Mouse (Mus musculus): ENCODE measurements around the gene Cd276. TPM values are rescaled to one million over a fixed set of nuclear protein-coding genes. Genes with fewer than 3 reads are reported as not detected.
A peak's percentile ranks its signal among the peaks of the same experiment; 100 is the strongest.

The Cd276 gene
- total and polyA plus RNA-seq, 3 experiments = 0.55 to 1.3 (median 0.78) TPM

GRCm38 (mm10) chr9:58578669-58579068 is 23.4 kb upstream of the Cd276 start:
- Histone ChIP-seq H3K79me2 (replicated peaks; ENCODE audit: control insufficient read depth, extremely low read depth, insufficient read depth, poor library complexity, severe bottlenecking) (peaks cover 5% of the 10 kb centered on the region), H3K4me2 (ENCODE audit: insufficient read depth, low read depth, poor library complexity, severe bottlenecking) (no peak overlapping the region), H3K27me3 (replicated peaks) (no peaks in the 10 kb centered on the region), H3K9me3 (replicated peaks; ENCODE audit: low read length) (peaks cover 4% of the 10 kb centered on the region), H3K27ac (ENCODE audit: insufficient read depth, low read depth) (no peak overlapping the region), H3K9ac (ENCODE audit: insufficient read depth, low read depth) (no peak overlapping the region), H3K4me3 (replicated peaks in 1 of 3; ENCODE audit: low read depth in 2 of 3, low read length in 2 of 3, poor library complexity in 1 of 3) (no peak overlapping the region), H3K36me3 (replicated peaks in 1 of 2; ENCODE audit: control insufficient read depth in 1 of 2, insufficient read depth in 1 of 2, low read length in 1 of 2) (no peaks in the 10 kb centered on the region), H3K4me1 (ENCODE audit: control insufficient read depth in 1 of 2, insufficient read depth in 2 of 2) (peaks cover 0 to 11% of the 10 kb centered on the region in 2 experiments; a peak in 2 of 4 replicates)
- in situ Hi-C loops (cut with MboI; ENCODE audit: low pct_ligation_motif_present, low pct_unique_long_range_greater_than_20kb, low sequenced_read_pairs) = no loop called here
- TF ChIP-seq ELF1 (IDR thresholded peaks at IDR 0.05; ENCODE audit: low read depth, low read length) = no peak
- TF ChIP-seq CTCF (conservative IDR thresholded peaks at IDR 0.05 in 1 of 2, IDR thresholded peaks at IDR 0.05 in 1 of 2; ENCODE audit: low read depth in 2 of 2, low read length in 2 of 2) = peak; percentile 70 to 94
- peak; percentile 74 for TF ChIP-seq SMC3 (IDR thresholded peaks at IDR 0.05; ENCODE audit: low read depth, low read length)
- TF ChIP-seq ZKSCAN1 (IDR thresholded peaks at IDR 0.05; ENCODE audit: borderline replicate concordance, low read depth, low read length) = no peak
- TF ChIP-seq TCF12 (IDR thresholded peaks at IDR 0.05; ENCODE audit: low read depth, low read length) = no peak
- TF ChIP-seq RAD21 (IDR thresholded peaks at IDR 0.05; ENCODE audit: low read depth, low read length) = peak; percentile 74
- dilution Hi-C loops (cut with MboI; ENCODE audit: extremely low pct_ligation_motif_present, extremely low pct_unique_long_range_greater_than_20kb, low sequenced_read_pairs) = no loop called here
- DNase-seq (ENCODE audit: extremely low read depth) = peak; percentile 68

GRCm38 (mm10) chr9:58571001-58571400 is 15.8 kb upstream of the Cd276 start:
- no peak overlapping the region for H3K9ac ChIP-seq (ENCODE audit: insufficient read depth, low read depth)
- no peaks in the 10 kb centered on the region for H3K9me3 ChIP-seq (replicated peaks; ENCODE audit: low read length)
- H3K36me3 ChIP-seq (replicated peaks in 1 of 2; ENCODE audit: control insufficient read depth in 1 of 2, insufficient read depth in 1 of 2, low read length in 1 of 2) = no peaks in the 10 kb centered on the region
- dilution Hi-C loops (cut with MboI; ENCODE audit: extremely low pct_ligation_motif_present, extremely low pct_unique_long_range_greater_than_20kb, low sequenced_read_pairs) = no loop called here
- no peak for DNase-seq (ENCODE audit: extremely low read depth)
- no peak overlapping the region for H3K27ac ChIP-seq (ENCODE audit: insufficient read depth, low read depth)
- H3K4me1 ChIP-seq (ENCODE audit: control insufficient read depth in 1 of 2, insufficient read depth in 2 of 2) = no peaks in the 10 kb centered on the region
- H3K4me3 ChIP-seq (replicated peaks in 1 of 3; ENCODE audit: low read depth in 2 of 3, low read length in 2 of 3, poor library complexity in 1 of 3) = no peak overlapping the region
- H3K27me3 ChIP-seq (replicated peaks) = no peaks in the 10 kb centered on the region
- no peaks in the 10 kb centered on the region for H3K79me2 ChIP-seq (replicated peaks; ENCODE audit: control insufficient read depth, extremely low read depth, insufficient read depth, poor library complexity, severe bottlenecking)
- in situ Hi-C loops (cut with MboI; ENCODE audit: low pct_ligation_motif_present, low pct_unique_long_range_greater_than_20kb, low sequenced_read_pairs) = loop anchor here (25.0 kb wide), 1 partner anchor 716 kb away; the partner anchor contains the start of gene Adpgk
- no peak overlapping the region for H3K4me2 ChIP-seq (ENCODE audit: insufficient read depth, low read depth, poor library complexity, severe bottlenecking)
- TF ChIP-seq PAX5 (IDR thresholded peaks at IDR 0.05; ENCODE audit: low read length) (no peak), ZKSCAN1 (IDR thresholded peaks at IDR 0.05; ENCODE audit: borderline replicate concordance, low read depth, low read length) (no peak), ZMIZ1 (IDR thresholded peaks at IDR 0.05; ENCODE audit: low read depth, low read length) (no peak), USF1 (IDR thresholded peaks at IDR 0.05; ENCODE audit: low read depth, low read length) (no peak), POLR2A (IDR thresholded peaks at IDR 0.05; ENCODE audit: low read depth, low read length) (no peak), CHD1 (IDR thresholded peaks at IDR 0.05; ENCODE audit: low read depth, low read length) (no peak)

GRCm38 (mm10) chr9:58567682-58568081 is 12.4 kb upstream of the Cd276 start:
- Histone ChIP-seq H3K4me2 (ENCODE audit: insufficient read depth, low read depth, poor library complexity, severe bottlenecking) (no peak overlapping the region), H3K36me3 (replicated peaks in 1 of 2; ENCODE audit: control insufficient read depth in 1 of 2, insufficient read depth in 1 of 2, low read length in 1 of 2) (no peaks in the 10 kb centered on the region), H3K4me1 (ENCODE audit: control insufficient read depth in 1 of 2, insufficient read depth in 2 of 2) (no peaks in the 10 kb centered on the region), H3K9ac (ENCODE audit: insufficient read depth, low read depth) (no peak overlapping the region), H3K9me3 (replicated peaks; ENCODE audit: low read length) (no peaks in the 10 kb centered on the region), H3K79me2 (replicated peaks; ENCODE audit: control insufficient read depth, extremely low read depth, insufficient read depth, poor library complexity, severe bottlenecking) (no peaks in the 10 kb centered on the region), H3K27me3 (replicated peaks) (no peaks in the 10 kb centered on the region), H3K27ac (ENCODE audit: insufficient read depth, low read depth) (no peak overlapping the region), H3K4me3 (replicated peaks in 1 of 3; ENCODE audit: low read depth in 2 of 3, low read length in 2 of 3, poor library complexity in 1 of 3) (no peak overlapping the region)
- TF ChIP-seq NELFE (IDR thresholded peaks at IDR 0.05; ENCODE audit: low read depth, low read length) (0 out of 2 replicates have a peak, but pooled peaks have one; percentile 22), CHD2 (IDR thresholded peaks at IDR 0.05; ENCODE audit: low read length) (no peak), CTCF (conservative IDR thresholded peaks at IDR 0.05 in 1 of 2, IDR thresholded peaks at IDR 0.05 in 1 of 2; ENCODE audit: low read depth in 2 of 2, low read length in 2 of 2) (peak; percentile 41 to 74), RAD21 (IDR thresholded peaks at IDR 0.05; ENCODE audit: low read depth, low read length) (peak; percentile 50), SMC3 (IDR thresholded peaks at IDR 0.05; ENCODE audit: low read depth, low read length) (peak; percentile 69)
- in situ Hi-C loops (cut with MboI; ENCODE audit: low pct_ligation_motif_present, low pct_unique_long_range_greater_than_20kb, low sequenced_read_pairs) = loop anchor here (25.0 kb wide), 1 partner anchor 720 kb away; the partner anchor contains the start of gene Adpgk
- dilution Hi-C loops (cut with MboI; ENCODE audit: extremely low pct_ligation_motif_present, extremely low pct_unique_long_range_greater_than_20kb, low sequenced_read_pairs) = no loop called here
- DNase-seq (ENCODE audit: extremely low read depth) = peak; percentile 61
